ENCODE assay signal across 17 mouse cellular contexts in genomic region chr11:82453230-82453629, GRCm38 (mm10).
A peak's percentile ranks its signal among the peaks of the same experiment; 100 is the strongest.
DNase-seq lines count a peak whose midpoint lies in the region; ATAC-seq and TF ChIP-seq lines count a peak whose summit lies in the region.
"Had no signal": no experiment of that assay in that cellular context is flagged by ENCODE, and none has a peak within 500 bp of the region (broad histone marks: within the 10 kb centered on the region; RNA-seq: fewer than 3 reads in every experiment).

No protein-coding gene starts in this region.

- no peaks in the 10 kb centered on the region for H3K9me3 ChIP-seq in forebrain, embryonic 13.5 days (replicated peaks)
- H3K9me3 ChIP-seq in forebrain, embryonic 12.5 days = no peaks in the 10 kb centered on the region
- no peaks in the 10 kb centered on the region for H3K9me3 ChIP-seq in midbrain, embryonic 13.5 days
- H3K9me3 ChIP-seq: embryonic facial prominence, embryonic 12.5 days; heart, embryonic 13.5 days; limb, embryonic 12.5 days; liver, embryonic 13.5 days had no signal

- H3K4me1 ChIP-seq in forebrain, embryonic 13.5 days = peaks cover 19% of the 10 kb centered on the region
- 0 out of 2 replicates have a peak, but pooled peaks cover 11% of the 10 kb centered on the region for H3K4me1 ChIP-seq in forebrain, embryonic 12.5 days
- H3K4me1 ChIP-seq in midbrain, embryonic 13.5 days (replicated peaks) = peaks cover 19% of the 10 kb centered on the region
- H3K4me1 ChIP-seq: embryonic facial prominence, embryonic 12.5 days; heart, embryonic 13.5 days; limb, embryonic 12.5 days; liver, embryonic 13.5 days had no signal

- no peak for TF ChIP-seq POLR2A in brain, embryonic 14.5 days (IDR thresholded peaks at IDR 0.05; ENCODE audit: borderline replicate concordance, extremely low read depth, insufficient read depth, insufficient read length, poor library complexity, severe bottlenecking)

- 0 out of 2 replicates have a peak, but pooled peaks have one; percentile 36 for ATAC-seq in forebrain, embryonic 13.5 days
- ATAC-seq in forebrain, embryonic 12.5 days (ENCODE audit: low FRiP score) = no peak
- peak; percentile 60; the same call in 1 of the 2 replicates for ATAC-seq in midbrain, embryonic 13.5 days
- ATAC-seq: intestine, postnatal 0 days had no signal

- no peak overlapping the region for H3K9ac ChIP-seq in forebrain, embryonic 13.5 days
- H3K9ac ChIP-seq in forebrain, embryonic 12.5 days = no peak overlapping the region
- H3K9ac ChIP-seq in midbrain, embryonic 13.5 days (replicated peaks) = no peak overlapping the region
- H3K9ac ChIP-seq: embryonic facial prominence, embryonic 12.5 days; heart, embryonic 13.5 days; limb, embryonic 12.5 days; liver, embryonic 13.5 days had no signal

- no peak overlapping the region for H3K4me2 ChIP-seq in forebrain, embryonic 13.5 days
- no peak overlapping the region for H3K4me2 ChIP-seq in forebrain, embryonic 12.5 days
- no peak overlapping the region for H3K4me2 ChIP-seq in midbrain, embryonic 13.5 days (replicated peaks)
- H3K4me2 ChIP-seq: embryonic facial prominence, embryonic 12.5 days; heart, embryonic 13.5 days; limb, embryonic 12.5 days; liver, embryonic 13.5 days had no signal

- no peak for TF ChIP-seq CTCF in brain, embryonic 14.5 days (IDR thresholded peaks at IDR 0.05; ENCODE audit: borderline replicate concordance, extremely low read depth, insufficient read depth, insufficient read length)

- peak; percentile 73 for DNase-seq in left cerebral cortex, postnatal 4 days
- no peak for DNase-seq in left cerebral cortex, adult 18-20 months (ENCODE audit: low spot score in 2 of 2)
- peak; percentile 73 for DNase-seq in brain, embryonic 14.5 days (ENCODE audit: low read depth)
- DNase-seq in gastrocnemius, postnatal 25 days = no peak
- no peak for DNase-seq in urinary bladder, postnatal 4 days (ENCODE audit: low spot score in 2 of 2)
- DNase-seq: adrenal gland, postnatal 10 days; B cell, adult 2 months; heart, postnatal 4 days; liver, embryonic 13.5 days had no signal

- no peaks in the 10 kb centered on the region for H3K27me3 ChIP-seq in forebrain, embryonic 13.5 days
- 0 out of 2 replicates have a peak, but pooled peaks cover 4% of the 10 kb centered on the region for H3K27me3 ChIP-seq in forebrain, embryonic 12.5 days
- no peaks in the 10 kb centered on the region; the same call in 1 of the 2 replicates for H3K27me3 ChIP-seq in midbrain, embryonic 13.5 days
- H3K27me3 ChIP-seq: embryonic facial prominence, embryonic 12.5 days; limb, embryonic 12.5 days; liver, embryonic 13.5 days had no signal

- 60% methylated on average over 7 of the region's 7 CpGs for WGBS in forebrain, embryonic 13.5 days
- 63% methylated on average over 7 of the region's 7 CpGs for WGBS in forebrain, embryonic 12.5 days
- 74% methylated on average over 7 of the region's 7 CpGs for WGBS in midbrain, embryonic 13.5 days

- H3K4me3 ChIP-seq in forebrain, embryonic 13.5 days = no peak overlapping the region
- no peak overlapping the region for H3K4me3 ChIP-seq in forebrain, embryonic 12.5 days (replicated peaks)
- no peak overlapping the region for H3K4me3 ChIP-seq in midbrain, embryonic 13.5 days (replicated peaks)
- H3K4me3 ChIP-seq: embryonic facial prominence, embryonic 12.5 days; heart, embryonic 13.5 days; left cerebral cortex, adult 2 months; limb, embryonic 12.5 days; liver, embryonic 13.5 days had no signal

- 0 out of 2 replicates have a peak overlapping the region, but pooled peaks have one; percentile 15 for H3K27ac ChIP-seq in forebrain, embryonic 13.5 days
- no peak overlapping the region for H3K27ac ChIP-seq in forebrain, embryonic 12.5 days
- no peak overlapping the region for H3K27ac ChIP-seq in midbrain, embryonic 13.5 days
- H3K27ac ChIP-seq: embryonic facial prominence, embryonic 12.5 days; heart, embryonic 13.5 days; left cerebral cortex, adult 2 months; limb, embryonic 12.5 days; liver, embryonic 13.5 days had no signal

- intact Hi-C loops in left cerebral cortex, postnatal 4 days (cut with DNase I) = no loop called here

- no peaks in the 10 kb centered on the region for H3K36me3 ChIP-seq in forebrain, embryonic 13.5 days (ENCODE audit: poor library complexity, severe bottlenecking)
- no peaks in the 10 kb centered on the region for H3K36me3 ChIP-seq in forebrain, embryonic 12.5 days (replicated peaks)
- no peaks in the 10 kb centered on the region for H3K36me3 ChIP-seq in midbrain, embryonic 13.5 days
- H3K36me3 ChIP-seq: embryonic facial prominence, embryonic 12.5 days; heart, embryonic 13.5 days; limb, embryonic 12.5 days; liver, embryonic 13.5 days had no signal

Comparison
In these comparisons a context has a peak if more than half of its experiments do, and no peak if none do; other contexts are left out.
1. DNase-seq: peak in left cerebral cortex, postnatal 4 days (single experiment) and brain, embryonic 14.5 days (single experiment); none in left cerebral cortex, adult 18-20 months (0 of 2), gastrocnemius, postnatal 25 days (single experiment) and urinary bladder, postnatal 4 days (0 of 2).